Mouse (Mus musculus): ENCODE results near the gene Stard13.

DNA sequence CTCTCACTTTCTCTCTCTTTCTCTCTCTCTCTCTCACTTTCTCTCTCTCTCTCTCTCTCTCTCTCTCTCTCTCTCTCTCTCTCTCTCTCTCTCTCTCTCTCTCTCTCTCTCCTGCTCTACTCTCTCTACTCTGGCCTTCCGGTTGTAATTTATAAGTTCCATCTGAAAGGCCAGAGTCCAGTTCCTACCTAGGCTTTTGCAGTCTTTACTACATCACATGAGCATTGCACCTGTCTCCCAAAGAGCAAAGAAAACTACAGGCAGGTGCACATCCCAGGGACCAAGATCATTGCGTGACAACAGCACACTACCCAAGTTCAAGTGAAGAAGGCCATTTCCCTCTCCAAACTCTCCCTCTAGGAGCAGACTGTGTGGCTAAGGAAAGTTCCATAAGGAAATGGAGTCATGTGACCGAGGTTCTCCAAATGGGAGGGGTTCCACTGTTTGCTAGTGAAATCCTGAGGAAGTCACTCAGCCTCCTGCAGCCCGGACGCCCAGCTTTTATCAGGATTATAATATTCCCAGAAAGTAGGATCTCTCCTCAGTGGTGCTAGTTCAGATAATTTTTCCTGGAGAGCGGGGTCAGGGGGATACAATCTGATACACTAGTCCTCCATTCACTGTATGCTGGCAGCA, 68.1 kb downstream of the Stard13 start:
- TF ChIP-seq CTCF (IDR thresholded peaks at IDR 0.05) (no peak), EP300 (IDR thresholded peaks at IDR 0.05) (no peak)
